Mouse (Mus musculus): ENCODE data around the gene Psmg4.

DNA sequence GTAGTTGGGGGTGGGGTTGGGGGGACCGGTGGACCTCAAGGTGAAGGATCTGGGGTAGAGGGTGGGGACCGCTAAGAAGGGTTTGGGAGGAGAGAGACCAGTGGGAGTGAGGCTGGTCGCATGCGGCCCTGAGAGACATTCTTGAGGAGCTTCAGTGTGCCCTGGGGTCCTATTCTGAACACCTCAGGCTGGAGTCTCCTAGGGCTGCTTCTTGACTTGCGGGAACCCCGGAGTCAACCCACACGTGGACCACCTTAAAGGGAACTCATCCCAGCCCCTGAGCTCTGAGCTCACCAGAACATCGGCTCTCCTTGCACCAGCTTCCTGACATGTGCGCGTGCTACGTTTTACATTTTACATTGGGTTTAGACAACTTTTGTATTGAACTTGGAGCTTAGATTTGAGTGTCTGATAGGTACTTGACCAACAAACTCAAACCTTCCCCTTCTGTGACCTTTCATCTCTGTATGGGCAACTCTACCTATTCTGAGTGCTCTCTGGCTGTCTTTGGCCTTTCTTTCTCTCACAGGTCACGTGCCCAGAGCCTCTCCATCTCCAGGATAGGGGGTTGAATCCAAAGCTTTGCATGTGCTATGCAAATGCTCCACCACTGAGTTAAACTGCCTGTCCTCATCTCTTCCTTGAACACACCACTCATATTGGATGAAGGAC lies 676 bp downstream of the Psmg4 start:
- TF ChIP-seq EP300 (IDR thresholded peaks at IDR 0.05; ENCODE audit: low read depth), result no peak
- no peak for TF ChIP-seq CTCF (IDR thresholded peaks at IDR 0.05; ENCODE audit: low read depth)

All from liver, postnatal 0 days (tissue).